Mouse (Mus musculus) Muller cell, postnatal 12 days (primary cell): ENCODE measurements around the gene Rap1gap.

Experiments used
- DNase-seq: peaks from one replicate; pipeline ENCODE4 v3.0.0-alpha.2; 2015; ENCODE audit errors: inconsistent ontology term

Gene Rap1gap

DNA sequence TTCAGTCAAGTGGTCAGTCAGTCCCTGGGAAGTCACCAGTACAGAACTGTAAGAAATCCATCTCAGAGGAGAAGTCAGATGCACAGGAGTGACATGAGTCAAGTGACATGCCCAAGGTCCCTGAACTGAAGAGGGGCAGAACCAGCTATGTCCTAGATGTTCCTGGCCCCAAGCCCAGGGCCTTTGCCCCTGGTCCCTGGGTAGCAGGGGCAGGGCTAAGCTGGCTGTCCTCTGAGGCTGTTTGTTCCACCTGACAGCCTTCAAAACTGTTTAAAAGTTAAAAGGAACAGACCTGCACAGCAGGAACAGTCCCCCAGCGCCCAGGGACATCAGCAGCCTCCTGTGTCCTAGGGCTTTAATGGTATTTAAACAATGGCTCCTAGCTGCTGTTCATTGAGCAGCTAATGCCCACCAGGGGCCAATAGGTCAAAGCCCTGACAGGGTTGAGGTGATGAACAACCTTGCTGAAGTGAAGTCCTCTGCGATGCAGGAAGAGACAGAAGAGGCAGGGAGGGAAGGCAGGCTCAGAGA is 108.9 kb downstream of the Rap1gap start:
- no peak for DNase-seq

DNA sequence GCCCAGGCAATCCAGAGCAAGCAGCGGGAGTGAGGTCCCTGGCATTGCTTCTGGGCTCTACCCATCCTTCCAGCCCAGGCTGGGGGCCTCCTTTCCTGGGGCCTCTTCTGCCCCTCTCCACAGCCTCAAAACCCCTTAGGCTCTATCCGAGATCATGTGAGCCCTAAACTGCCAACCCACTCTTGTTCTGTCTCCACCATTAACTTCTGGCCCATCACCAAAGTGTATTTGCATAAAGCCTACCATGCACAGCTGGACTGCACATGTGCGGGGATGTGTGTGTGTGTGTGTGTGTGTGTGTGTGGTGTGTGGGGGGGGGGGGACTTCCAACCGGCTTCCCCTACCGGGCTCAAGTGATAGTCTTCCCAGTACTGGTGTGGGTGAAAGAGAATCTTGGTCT is 109.5 kb downstream of the Rap1gap start:
- no peak for DNase-seq

DNA sequence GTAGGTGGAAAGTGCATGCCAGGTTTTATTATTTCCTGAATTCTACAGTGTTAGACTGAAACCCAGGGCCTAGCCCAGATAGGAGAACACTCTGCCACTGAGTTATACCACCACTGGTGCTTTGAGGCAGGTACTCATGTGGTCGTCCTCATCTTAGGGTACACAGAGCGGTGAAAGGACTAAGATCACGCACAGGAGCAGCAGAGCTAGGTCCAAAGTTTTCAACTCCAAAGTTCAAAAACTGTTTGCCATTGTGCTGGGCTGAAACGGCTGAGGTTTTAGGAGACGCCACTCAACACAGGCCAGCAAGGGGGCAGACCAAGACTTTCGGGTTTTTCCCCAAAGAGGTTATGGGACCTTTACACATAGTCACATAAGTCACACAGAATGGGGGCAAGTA is 110.0 kb downstream of the Rap1gap start:
- DNase-seq = no peak

DNA sequence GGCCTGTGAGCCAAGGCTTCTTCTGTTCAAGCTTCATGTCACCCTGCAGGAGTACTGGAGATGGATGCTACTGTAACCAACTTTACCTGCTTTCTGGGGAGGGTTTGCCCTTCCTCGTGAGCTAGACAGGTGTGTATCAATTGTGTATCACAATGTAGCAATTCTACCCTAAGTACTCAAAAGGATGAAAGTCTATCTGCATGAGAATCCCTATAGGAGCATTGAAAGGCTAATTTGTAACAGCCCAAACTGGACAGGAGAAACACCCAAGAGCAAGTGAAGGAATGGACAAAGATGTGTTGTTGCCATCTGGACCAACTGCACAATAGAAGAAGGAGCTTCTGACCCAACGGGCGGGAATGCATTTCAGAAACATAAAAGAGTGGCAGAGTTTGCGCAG is 113.3 kb downstream of the Rap1gap start:
- no peak for DNase-seq

GRCm38 (mm10) chr4:137778397-137779184 is 114.1 kb downstream of the Rap1gap start:
- DNase-seq = no peak
